Mouse (Mus musculus) testis, adult 2 months (tissue): ENCODE measurements around the gene Tnrc6b.

Experiments
- CTCF ChIP-seq: fragments of 200-500 bp; IDR thresholded peaks from 2 replicates; pipeline ENCODE4 v1.5.1; 2012; ENCODE audit warnings: low read depth, mild to moderate bottlenecking, inconsistent platforms, low read length, moderate library complexity; ENCODE audit not compliant: control insufficient read depth, insufficient read depth, insufficient replicate concordance
- POLR2A ChIP-seq: fragments of 200-500 bp; IDR thresholded peaks from 2 replicates; pipeline ENCODE4 v1.6.1; 2012; ENCODE audit warnings: low read depth, mild to moderate bottlenecking, inconsistent platforms, low read length, moderate library complexity; ENCODE audit not compliant: control insufficient read depth

DNA sequence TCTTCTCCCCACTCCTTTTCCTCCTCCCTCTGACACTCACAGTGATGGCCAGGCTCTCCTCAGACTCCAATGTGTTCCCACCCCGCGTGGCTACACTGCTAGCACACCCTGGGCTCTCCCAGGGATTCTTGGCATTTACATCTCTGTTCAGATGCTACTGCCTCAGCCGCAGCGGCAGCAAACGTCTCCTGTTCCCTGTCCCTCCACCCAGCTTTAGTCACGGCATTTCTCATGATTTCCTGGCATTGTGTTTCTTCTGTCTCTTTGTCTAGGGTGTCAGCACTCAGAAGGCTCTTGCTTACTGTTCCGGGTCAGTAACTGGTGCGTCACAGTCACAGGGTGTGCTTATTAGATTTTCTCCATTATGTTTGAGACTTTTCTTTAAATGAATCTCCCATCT lies 138.9 kb downstream of the Tnrc6b start:
- TF ChIP-seq CTCF (no peak), POLR2A (no peak)
